Mouse (Mus musculus) cortical plate, adult 2 months (tissue): ENCODE results near the gene Nrxn1. TPM values are rescaled to one million over a fixed set of nuclear protein-coding genes. Genes with fewer than 3 reads are reported as not detected.
"Not testable (repeated sequence)": the region's sequence is repeated elsewhere in the genome, so short reads cannot be mapped to it uniquely, and the experiment has no call there.

Source experiments
- H3K27ac ChIP-seq: fragments of 200-500 bp; 2 replicates; pipeline ENCODE4 v1.5.1; 2012; ENCODE audit warnings: low read length, control low read depth, inconsistent platforms; ENCODE audit not compliant: insufficient read depth
- H3K4me1 ChIP-seq: fragments of 200-500 bp; 2 replicates; pipeline ENCODE4 v1.6.1; 2011; ENCODE audit warnings: low read length; ENCODE audit not compliant: control insufficient read depth, insufficient read depth
- H3K4me3 ChIP-seq: fragments of 200-500 bp; 2 replicates; pipeline ENCODE4 v1.5.1; 2011; ENCODE audit warnings: mild to moderate bottlenecking, low read length, control low read depth; ENCODE audit not compliant: insufficient read depth
- CTCF ChIP-seq: fragments of 200-500 bp; IDR thresholded peaks from 2 replicates; pipeline ENCODE4 v1.5.1; 2011; ENCODE audit warnings: mild to moderate bottlenecking, control low read depth, low read length; ENCODE audit not compliant: insufficient read depth; ENCODE audit errors: extremely low read depth
- POLR2A ChIP-seq: fragments of 200-500 bp; IDR thresholded peaks from 2 replicates; pipeline ENCODE4 v1.6.1; 2011; ENCODE audit warnings: mild to moderate bottlenecking, low read length, control low read depth; ENCODE audit not compliant: insufficient read depth; ENCODE audit errors: extremely low read depth
- polyA plus RNA-seq: library from polyadenylated mRNA; depleted of rRNA; stranded (reverse); fragments of >200 nt; gene quantifications from 2 replicates; pipeline ENCODE4 v1.2.3, GENCODE M21; 2012

Gene Nrxn1
- polyA plus RNA-seq, 1 experiment, result 244 TPM

GRCm38 (mm10) chr17:90565186-90565585 is 527.7 kb downstream of the Nrxn1 start:
- H3K4me3 ChIP-seq, result no peak overlapping the region
- TF ChIP-seq POLR2A, result no peak
- no peak for TF ChIP-seq CTCF
- H3K4me1 ChIP-seq, result peaks cover 2% of the 10 kb centered on the region; the same call in 1 of the 2 replicates
- H3K27ac ChIP-seq, result no peak overlapping the region

DNA sequence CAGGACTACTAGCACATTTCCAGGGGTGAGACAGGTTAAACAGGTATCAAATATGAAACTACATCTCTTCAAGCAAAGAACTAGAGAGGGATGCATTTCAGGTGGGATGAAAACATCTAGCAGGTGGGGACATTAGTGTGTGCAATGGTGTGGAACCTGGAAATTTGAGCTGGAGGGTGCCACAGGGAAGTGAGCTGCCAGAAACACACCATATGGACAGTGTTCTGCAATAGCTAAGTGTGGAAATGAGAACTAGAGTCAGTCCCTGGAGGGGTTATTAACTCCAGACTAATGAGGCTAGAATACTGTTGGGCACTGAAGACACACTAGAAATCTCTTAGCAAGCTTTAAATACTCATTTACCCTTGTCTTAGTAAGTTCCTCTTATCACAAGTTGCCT is 536.5 kb downstream of the Nrxn1 start:
- peaks cover 1% of the 10 kb centered on the region; the same call in 1 of the 2 replicates for H3K4me1 ChIP-seq
- TF ChIP-seq CTCF, result no peak
- TF ChIP-seq POLR2A, result no peak
- H3K27ac ChIP-seq, result no peak overlapping the region
- no peak overlapping the region for H3K4me3 ChIP-seq

- no peaks in the 10 kb centered on the region; the same call in 1 of the 2 replicates for H3K4me1 ChIP-seq
- H3K4me3 ChIP-seq, result no peak overlapping the region
- TF ChIP-seq CTCF, result no peak
- no peak overlapping the region for H3K27ac ChIP-seq
Measured at GRCm38 (mm10) chr17:90550415-90550814, 542.5 kb downstream of the Nrxn1 start.

DNA sequence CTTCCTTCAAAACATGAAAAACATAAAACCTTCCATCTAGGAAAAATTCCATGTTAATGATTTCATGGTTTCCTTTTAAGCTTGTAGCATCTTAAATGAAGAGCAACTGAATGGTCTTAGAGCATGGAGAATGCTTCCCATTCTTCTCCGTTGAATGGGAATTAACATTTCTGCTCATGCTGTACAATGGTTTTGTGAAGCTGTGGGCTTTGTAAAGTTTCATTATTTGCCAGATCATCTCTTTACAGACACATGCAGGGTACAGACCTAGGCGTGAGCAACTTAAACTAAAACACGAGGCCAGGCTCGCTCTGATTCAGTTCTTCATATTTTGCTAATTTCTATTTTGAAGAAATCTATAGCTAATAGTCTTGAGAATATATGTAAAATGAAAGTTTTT is 546.1 kb downstream of the Nrxn1 start:
- Histone ChIP-seq H3K27ac (no peak overlapping the region), H3K4me3 (no peak overlapping the region), H3K4me1 (no peaks in the 10 kb centered on the region; the same call in 1 of the 2 replicates)
- no peak for TF ChIP-seq CTCF
- no peak for TF ChIP-seq POLR2A

GRCm38 (mm10) chr17:90544639-90545259 is 548.1 kb downstream of the Nrxn1 start:
- H3K4me1 ChIP-seq, result no peaks in the 10 kb centered on the region; the same call in 1 of the 2 replicates
- TF ChIP-seq CTCF (no peak), POLR2A (no peak)
- H3K4me3 ChIP-seq, result no peak overlapping the region
- H3K27ac ChIP-seq, result no peak overlapping the region

DNA sequence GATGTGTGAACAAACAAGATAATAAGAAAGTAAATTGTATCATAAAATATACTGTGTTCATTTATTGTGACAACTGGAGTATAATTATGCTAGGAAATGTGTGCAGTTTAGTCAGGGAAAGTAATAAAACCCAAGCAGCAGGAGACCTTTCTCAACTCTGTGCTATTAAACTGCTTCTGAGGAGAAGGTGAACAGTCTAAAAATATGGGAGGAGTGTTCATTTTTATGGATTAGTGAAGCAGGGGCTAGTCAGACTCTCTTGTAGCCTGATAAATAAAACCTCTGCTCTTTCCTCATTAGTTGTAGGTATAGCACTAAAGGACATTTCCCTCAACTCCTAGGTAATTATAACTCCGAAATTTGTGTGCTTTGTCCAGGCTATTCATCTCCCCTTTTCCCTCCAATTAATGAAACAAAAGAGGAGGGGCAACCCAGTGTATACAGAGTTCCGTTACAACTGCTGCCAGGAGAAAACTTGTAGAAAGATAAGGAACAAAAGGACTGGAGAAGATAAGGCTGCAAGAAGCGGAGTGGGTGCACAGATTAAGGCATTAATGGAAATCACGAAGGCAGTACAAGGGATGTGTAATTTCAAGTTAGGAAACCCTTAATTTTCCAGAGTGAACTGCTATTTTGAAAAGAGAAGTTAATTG is 548.8 kb downstream of the Nrxn1 start:
- Histone ChIP-seq H3K4me1 (no peaks in the 10 kb centered on the region; the same call in 1 of the 2 replicates), H3K4me3 (no peak overlapping the region), H3K27ac (no peak overlapping the region)
- TF ChIP-seq POLR2A (no peak), CTCF (no peak)

DNA sequence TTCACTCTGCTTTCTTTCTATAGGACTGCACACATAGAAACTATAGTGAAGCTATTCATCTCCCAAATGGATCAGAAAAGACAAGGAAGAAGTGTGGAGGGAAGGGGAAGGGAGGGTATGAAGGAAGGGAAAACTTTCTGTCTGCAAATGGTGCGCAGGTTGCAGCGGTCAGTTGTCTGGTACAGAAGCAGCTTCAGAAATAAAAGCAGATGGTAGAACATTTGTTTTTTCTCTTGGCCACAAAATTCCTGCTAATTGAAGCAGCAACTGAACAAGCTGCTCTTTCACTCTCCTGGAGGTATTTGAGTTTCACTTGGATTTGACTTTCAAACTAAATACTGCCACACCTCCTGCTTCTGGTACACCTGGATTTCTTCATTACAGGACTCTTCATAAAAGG is 561.4 kb downstream of the Nrxn1 start:
- H3K4me3 ChIP-seq, result no peak overlapping the region
- TF ChIP-seq POLR2A (no peak), CTCF (no peak)
- no peak overlapping the region for H3K27ac ChIP-seq
- peaks cover 2% of the 10 kb centered on the region; the same call in 1 of the 2 replicates for H3K4me1 ChIP-seq

GRCm38 (mm10) chr17:90506026-90506425 is 586.8 kb downstream of the Nrxn1 start:
- Histone ChIP-seq H3K27ac (no peak overlapping the region), H3K4me3 (no peak overlapping the region), H3K4me1 (peaks cover 5% of the 10 kb centered on the region)
- TF ChIP-seq CTCF (no peak), POLR2A (no peak)

DNA sequence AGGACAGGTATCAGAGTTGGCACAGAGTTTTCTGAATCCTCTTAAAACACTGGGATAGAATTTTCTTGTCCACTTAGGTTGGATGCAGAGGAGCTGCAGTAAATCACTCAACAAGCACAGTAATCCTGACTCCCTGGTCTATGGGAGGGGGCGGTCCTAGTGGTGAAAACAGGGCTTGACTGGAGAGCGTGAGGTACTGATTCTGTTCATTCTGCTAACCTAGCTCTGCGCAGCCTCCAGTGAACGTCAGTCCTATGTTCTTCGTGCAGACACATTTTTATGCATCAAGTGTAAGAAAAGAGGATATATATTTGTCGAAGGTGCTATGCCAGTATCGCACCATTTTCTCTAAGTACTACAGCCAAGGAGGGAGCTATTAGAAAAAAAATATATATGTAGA is 588.9 kb downstream of the Nrxn1 start:
- H3K4me1 ChIP-seq, H3K4me3 ChIP-seq: not testable (repeated sequence)
- 0 out of 2 replicates have a peak overlapping the region, but pooled peaks have one; percentile 45 for H3K27ac ChIP-seq

DNA sequence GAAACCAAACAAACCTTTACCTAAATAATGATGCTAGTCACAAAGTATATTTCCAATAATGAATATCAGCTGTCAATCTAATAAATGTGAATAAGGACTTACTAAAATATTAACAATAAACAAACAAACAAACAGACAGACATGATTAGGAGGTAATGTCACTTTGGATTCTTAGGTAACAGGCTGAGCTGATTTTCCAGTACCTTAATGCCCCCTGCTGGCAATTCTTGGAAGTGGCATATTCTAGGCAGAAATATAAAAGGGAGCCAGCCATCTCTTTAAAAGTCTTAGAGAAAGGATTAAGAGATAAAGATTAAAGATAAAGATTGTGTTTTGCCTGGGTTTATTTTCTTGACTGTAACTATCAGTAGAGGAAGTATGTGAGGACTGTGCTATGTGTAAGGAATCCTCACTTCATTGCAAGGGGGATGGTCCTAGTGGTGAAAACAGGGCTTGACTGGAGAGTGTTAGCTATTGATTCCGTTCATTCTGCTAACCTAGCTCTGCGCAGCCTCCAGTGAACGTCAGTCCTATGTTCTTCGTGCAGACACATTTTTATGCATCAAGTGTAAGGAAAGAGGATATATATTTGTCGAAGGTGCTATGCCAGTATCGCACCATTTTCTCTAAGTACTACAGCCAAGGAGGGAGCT is 591.7 kb downstream of the Nrxn1 start:
- H3K4me1 ChIP-seq, result peaks cover 1% of the 10 kb centered on the region; the same call in 1 of the 2 replicates
- TF ChIP-seq POLR2A (no peak), CTCF (peak; percentile 46; the same call in 1 of the 2 replicates)
- H3K27ac ChIP-seq, result no peak overlapping the region
- H3K4me3 ChIP-seq, result no peak overlapping the region
